Mouse (Mus musculus) embryonic fibroblast, embryonic 13.5 days (primary cell): Measurements from ENCODE around the gene Tgfb2.

Experiments
- CTCF ChIP-seq: IDR thresholded peaks from 2 replicates; pipeline ENCODE4 v1.5.1; 2011; ENCODE audit warnings: mild to moderate bottlenecking, control low read depth, low read length, moderate library complexity, borderline replicate concordance; ENCODE audit not compliant: insufficient read depth
- POLR2A ChIP-seq: IDR thresholded peaks from 2 replicates; pipeline ENCODE4 v1.6.1; 2011; ENCODE audit warnings: low read depth, mild to moderate bottlenecking, control low read depth, low read length, moderate library complexity

DNA sequence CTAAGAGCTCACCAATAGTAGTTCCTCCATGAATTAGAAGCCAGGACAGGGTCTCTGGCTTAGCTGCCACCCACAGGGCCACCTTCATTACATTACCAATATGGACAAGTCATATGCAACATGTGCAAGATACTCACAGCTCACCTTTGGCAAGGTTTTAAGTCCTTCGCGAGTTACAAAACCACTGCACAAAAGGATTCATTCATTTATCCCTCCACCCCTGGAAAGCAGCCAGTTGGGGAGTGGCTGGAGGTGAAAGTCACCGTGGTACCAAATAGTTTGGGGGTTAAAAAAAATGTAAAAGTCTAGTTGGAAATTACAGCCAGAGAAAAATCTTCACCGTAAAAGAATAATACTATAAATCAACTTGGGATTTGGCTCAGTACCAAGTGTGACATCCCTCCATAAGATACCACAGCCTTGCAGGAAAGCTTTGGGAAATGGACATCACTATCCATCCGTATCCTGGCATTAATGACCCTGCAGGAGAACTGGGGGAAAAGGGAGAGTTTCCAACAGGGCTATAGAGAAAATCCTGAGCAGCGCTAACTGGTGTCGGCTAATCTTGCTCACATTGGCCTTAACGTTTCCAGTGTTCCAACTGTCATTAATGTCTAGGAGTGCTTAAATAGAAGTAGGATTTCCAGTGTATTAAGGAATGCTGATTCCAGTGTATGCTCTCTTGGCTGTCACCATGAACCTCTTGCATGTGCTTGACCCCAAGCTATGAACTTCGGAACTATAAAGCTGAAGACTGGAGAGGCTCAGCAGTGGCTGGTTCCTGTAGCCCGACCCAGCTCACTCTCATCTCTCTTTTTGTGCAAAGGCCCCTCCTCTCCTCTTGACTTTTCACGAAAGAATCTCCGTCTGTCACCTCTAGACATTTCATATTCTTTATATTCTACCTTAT, 68.2 kb downstream of the Tgfb2 start:
- no peak for TF ChIP-seq CTCF
- TF ChIP-seq POLR2A, result no peak
